Mouse (Mus musculus) liver (tissue): ENCODE data around the gene Rpl18.
A peak's percentile ranks its signal among the peaks of the same experiment; 100 is the strongest.

ENCODE experiments used
- DNase-seq: peaks from one replicate; pipeline ENCODE4 v3.0.0-alpha.2; 2020; ENCODE audit warnings: mixed read lengths

Rpl18 gene

DNA sequence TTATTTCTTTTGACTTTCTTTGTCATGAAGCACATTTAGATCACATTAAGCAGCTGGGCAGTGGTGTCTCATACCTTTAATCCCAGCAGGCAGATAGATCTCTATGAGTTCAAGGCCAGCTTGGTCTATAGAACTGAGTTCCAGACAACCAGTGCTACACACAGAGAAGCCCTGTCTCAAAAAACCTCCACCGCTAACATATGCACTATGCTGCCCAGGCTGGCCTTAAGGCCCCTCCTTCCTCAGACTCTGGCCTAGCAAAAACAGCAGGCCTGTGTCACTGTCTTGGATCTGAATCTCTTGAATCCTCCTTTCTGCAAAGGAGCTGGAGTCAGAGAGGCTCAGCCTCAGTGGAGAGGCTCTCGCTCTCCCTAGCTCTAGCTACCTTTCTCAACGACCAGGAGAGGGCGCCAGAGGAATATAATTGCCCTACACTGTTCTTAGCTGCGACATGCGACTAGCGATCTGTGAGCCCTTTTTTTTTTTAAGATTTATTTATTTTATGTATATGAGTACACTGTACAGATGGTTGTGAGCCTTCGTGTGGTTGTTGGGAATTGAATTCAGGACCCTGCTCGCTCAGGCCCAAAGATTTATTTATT is 24.0 kb downstream of the Rpl18 start:
- peak; percentile 80 for DNase-seq

DNA sequence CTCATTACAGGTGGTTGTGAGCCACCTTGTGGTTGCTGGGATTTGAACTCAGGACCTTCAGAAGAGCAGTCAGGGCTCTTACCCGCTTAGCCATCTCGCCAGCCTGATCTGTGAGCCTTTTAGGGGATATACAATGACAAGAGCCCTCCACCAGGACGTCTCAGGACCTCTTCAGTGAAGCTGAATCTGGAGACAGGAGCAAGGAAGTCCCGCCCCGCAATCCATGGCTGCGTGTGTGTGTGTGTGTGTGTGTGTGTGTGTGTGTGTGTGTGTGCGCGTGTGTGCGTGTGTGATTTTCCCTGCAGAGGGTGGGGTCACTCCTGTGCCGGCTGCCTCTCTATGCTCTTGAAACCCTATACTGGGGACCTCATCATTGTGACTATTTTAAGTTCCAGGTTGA is 24.6 kb downstream of the Rpl18 start:
- DNase-seq, result no peak

- no peak for DNase-seq
These were observed 26.1 kb downstream of the Rpl18 start for GRCm38 (mm10) chr7:45741308-45741707.

GRCm38 (mm10) chr7:45741777-45742176 is 26.5 kb downstream of the Rpl18 start:
- DNase-seq, result no peak

GRCm38 (mm10) chr7:45742338-45742737 is 27.1 kb downstream of the Rpl18 start:
- no peak for DNase-seq

DNA sequence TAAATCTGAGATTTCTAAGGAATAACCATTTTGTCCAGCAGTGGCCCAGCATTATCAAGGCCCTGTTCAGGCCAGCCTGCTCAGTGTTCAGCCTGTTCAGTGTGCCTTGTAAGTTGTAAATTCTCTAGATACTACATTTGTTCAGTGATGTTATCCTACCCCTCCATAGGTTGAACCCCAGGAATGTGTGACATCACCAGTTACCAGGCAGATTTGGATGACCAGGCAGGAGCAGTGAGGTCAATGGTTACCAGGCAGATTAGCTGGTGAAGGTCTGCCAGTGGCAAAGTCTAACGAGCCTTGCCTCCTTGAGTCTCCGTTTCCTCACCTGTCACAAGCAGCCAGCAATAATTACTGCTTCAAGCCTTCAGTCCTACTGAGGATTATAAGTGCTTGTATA is 29.1 kb downstream of the Rpl18 start:
- peak; percentile 64 for DNase-seq

GRCm38 (mm10) chr7:45746518-45746917 is 31.3 kb downstream of the Rpl18 start:
- no peak for DNase-seq

GRCm38 (mm10) chr7:45747450-45747849 is 32.2 kb downstream of the Rpl18 start:
- no peak for DNase-seq

DNA sequence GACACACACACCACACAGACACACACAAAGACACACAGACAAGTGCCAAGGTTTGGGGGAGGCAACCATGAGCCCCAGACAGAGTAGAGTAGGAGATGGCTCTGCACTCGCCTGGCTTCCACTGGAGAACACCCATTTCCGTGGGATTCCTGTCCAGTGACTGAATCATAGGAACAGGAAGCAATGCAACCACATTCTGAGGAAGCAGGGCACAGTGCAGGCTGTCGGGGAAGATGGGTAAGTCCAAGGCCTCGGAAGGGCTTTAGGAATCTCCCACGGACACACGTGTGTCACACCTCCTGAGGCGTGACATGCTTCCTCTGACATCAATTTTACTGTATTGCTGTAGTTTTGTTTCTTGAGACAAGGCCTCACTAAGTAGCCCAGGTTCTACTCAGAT is 32.9 kb downstream of the Rpl18 start:
- DNase-seq, result no peak

DNA sequence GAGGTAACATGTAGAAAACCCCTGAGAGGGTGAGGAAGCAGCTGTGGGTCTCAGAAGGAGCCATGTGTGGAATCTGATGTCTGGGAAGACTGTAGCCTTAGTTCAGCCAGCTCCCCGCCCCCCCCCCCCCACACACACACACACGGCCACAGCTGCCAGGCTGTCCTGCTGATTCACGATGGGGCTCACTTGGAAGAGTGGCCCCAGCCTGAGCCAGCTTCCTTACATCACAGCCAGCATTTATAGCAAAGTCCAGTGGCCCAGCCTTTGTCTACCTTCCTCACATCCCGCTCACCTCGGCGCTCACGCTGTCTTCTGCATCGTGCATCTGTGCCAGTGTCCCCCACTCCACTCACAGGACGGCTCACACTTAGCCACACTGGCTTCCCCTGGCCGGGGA is 34.1 kb downstream of the Rpl18 start:
- no peak for DNase-seq

DNA sequence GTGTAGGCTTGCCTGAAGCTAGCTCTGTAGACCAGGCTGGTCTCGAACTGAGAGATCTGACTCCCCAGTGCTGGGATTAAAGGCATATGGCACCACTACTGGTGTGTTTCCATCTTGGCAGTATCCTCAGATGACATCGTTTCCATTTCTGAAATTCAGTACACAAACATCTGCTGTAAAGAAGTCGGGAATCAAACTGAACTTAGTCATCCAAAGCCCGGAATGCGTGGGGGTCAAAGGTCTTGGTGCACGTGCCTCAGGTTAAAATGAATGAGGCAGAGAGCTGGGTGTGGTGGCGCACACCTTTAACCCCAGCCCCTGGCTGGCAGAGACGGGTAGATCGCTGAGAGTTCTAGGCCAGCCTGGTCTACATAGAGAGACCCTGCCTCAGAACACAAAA is 34.9 kb downstream of the Rpl18 start:
- DNase-seq, result no peak

DNA sequence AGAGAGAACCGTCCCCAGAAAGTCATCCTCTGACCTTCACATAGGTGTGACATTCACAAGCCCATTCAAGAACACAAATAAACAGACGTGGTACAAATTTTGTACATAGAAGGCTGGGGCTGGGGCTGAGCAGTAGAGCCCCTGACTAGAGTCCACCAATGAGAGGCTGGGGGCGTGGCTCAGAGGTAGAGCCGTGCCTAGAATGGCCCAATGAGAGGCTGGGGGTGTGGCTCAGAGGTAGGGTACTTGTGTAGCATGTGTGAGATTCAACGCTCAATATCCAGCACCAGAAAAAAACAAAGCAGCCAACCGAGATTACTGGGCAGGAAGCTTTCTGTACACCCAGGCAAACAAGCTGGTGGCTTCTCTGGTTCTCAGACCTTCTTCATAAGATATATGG is 40.4 kb downstream of the Rpl18 start:
- DNase-seq, result no peak

DNA sequence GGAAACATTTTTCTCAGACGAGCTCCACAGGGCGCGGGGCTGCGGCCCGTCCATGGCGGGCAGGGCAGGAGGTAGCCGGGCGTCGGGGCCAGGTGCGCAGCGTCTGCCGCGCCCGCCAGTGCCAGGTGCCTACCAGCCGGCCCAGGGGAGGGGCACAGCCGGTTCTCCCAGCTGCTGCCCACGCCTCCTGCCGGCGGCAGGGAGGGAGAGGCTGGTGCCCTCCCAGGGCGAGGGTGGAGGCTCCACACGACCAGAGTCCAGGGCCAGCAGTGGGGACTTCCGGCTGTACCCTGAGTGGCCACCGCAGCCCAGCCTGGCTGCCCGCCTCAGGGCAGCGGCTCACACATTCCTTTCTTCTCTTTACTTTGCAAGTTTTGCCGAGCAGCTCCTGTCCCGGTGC is 44.1 kb downstream of the Rpl18 start:
- DNase-seq, result peak; percentile 23

- no peak for DNase-seq
These were observed 44.9 kb downstream of the Rpl18 start for GRCm38 (mm10) chr7:45760151-45760550.

- no peak for DNase-seq
These were observed 50.7 kb downstream of the Rpl18 start for GRCm38 (mm10) chr7:45765995-45766394.

DNA sequence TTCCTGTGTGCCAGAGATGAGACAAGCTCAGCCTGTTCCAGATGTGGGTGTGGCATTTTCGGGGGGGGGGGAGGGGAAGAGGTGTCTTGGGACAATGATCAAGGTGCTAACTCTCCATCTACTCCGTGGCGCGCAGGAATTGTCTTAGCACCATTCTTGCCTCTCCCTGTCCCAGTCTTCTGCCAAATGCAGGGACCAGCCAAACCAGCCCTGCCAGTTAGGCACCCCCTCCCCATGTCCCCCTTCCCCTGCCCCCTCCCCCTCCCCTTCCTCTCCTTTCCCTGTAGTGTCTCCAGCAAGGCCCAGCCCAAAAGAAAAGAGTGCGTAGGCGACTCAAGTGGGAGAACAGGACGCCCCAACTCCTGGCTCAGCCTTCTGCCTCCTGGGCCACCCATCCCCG is 51.5 kb downstream of the Rpl18 start:
- no peak for DNase-seq

DNA sequence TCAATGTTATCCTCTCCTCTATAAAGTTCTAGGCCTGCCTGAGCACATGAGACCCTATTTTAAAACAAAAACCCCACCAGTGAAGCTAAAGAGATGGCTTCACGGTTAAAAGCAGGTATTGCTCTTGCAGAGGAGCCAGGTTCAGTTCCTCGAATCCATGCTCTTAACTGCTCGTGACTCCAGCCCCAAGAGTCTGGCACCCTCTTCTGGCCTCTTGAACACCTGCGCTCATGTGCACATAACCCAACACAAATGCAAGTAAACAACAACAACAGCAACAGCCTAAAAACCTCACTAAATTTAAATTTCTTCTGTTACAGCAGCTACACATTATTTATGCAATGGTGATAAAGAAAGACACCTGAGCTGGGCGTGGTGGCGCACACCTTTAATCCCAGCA is 52.2 kb downstream of the Rpl18 start:
- DNase-seq, result no peak
